Mouse (Mus musculus): ENCODE data around the gene Gm10762.
"Not testable (repeated sequence)": the region's sequence is repeated elsewhere in the genome, so short reads cannot be mapped to it uniquely, and the experiment has no call there.

Gm10762 gene

DNA sequence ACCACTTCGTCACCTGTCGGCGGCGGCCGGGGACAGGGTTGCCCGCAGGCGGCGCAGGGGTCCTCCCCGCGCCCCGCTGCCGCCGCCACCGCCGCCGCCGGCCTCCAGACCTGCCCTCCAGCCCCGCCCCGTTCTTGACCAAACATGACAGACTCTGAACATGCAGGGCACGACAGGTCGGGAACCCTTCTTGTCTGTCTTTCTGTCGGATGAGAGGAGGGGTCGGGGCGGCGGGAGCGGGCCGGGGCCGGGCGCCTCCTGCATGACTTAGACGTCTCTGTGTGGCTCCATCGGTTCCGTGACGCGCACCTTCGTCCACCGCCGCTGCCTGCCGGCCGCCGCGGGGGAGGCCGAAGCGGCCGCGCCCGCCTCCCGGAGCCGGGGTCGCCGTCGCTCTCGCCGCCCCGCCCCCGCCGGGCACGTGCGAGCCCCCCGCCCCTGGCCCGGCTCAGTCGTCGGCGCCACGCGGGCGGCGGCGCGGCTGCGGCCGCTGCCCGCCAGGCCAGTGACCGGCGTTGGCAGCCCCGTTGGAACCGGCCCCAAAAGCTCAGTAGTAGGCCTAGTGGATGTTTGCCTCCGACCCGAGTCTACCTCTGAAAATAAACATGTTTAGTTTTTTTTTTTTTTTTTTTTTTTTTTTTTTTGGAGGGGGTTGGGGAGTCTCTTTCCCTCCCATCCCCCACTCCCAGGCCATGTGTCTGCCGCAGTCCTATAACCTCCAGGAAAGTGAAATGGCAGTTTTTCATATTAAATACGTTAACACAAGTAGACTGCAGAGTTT lies at the start of gene Gm10762:
TSS of gene Gm10762 (minus strand) at position 65 of the 781 bp plus-strand sequence.
- peak; percentile 89 for DNase-seq

DNA sequence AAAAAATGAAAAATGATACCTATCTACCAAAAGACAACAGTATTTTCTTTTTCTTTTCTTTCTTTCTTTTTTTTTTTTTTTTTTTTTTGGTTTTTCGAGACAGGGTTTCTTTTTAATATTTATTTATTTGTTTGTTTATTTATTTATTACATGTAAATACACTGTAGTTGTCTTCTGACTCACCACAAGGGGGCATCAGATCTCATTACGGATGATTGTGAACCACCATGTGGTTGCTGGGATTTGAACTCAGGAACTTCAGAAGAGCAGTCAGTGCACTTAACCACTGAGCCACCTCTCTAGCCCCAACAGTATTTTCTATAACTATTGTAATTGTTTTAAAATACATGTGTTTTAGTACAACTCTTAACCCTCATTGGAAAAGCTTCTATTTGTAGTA lies 41.3 kb upstream of the Gm10762 start:
- not testable (repeated sequence) for DNase-seq

DNA sequence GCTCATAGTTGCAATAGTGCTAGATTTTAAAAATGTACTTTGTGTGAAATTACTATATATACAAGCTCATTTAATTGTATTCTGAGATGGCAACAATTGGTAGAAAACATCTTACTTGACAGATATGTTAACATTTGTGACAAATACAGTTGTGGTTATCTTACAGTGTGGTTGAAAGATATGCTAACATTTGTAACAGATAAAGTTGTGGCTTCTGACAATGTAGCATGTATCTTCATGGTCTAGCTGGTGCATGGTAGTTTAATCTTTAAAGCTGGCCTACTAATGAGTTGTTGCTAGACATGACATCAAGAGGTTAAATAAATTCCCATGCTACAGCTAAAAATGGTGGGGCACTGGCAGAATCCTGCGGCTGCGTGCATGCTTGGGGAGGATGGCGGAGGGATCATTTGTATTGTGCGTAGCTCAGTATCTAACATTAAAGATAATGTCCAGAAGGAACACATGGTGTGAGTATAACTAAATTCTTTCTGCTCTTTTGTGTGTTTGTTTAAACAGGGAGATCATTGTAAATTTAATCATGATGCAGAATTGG lies 38.7 kb upstream of the Gm10762 start:
- DNase-seq = no peak

DNA sequence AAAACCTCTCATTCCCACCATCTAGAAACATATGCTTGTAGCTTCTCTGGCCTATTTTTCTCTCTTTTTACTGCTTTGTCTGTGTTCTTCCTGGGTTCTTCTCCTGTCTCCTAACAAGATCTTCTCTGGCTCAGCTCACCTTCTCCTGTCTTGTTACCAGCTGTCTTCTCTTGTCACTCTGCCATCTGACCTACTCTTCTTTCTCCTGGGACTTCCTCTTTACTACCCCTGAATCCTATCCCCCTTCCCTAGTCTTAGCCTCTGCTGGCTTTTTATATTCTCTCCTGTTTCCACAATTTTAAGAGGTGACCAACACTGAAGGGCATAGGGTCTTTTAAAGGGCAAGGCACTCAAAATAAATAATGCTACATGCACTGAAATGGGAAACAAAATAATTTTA lies 37.3 kb upstream of the Gm10762 start:
- DNase-seq = no peak

DNA sequence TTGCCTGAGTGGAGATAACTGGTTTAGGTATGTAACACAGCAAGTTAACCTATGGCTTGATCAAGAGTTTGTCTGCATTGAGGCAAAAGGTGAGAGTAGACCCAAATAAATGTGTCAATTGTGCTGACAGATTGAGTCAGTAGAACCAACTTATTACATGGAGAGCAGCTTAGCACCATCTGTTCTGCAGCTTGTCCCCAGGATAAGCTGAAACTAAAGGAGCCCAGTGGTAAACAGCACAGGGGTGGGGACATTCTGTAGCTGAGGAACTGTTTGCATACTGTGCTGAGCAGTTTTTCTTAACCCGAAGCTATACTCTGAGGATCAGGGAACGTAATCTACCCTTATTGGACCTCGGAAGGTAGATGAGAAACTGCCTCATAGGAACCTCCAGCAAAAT lies 17.2 kb upstream of the Gm10762 start:
- DNase-seq = no peak

DNA sequence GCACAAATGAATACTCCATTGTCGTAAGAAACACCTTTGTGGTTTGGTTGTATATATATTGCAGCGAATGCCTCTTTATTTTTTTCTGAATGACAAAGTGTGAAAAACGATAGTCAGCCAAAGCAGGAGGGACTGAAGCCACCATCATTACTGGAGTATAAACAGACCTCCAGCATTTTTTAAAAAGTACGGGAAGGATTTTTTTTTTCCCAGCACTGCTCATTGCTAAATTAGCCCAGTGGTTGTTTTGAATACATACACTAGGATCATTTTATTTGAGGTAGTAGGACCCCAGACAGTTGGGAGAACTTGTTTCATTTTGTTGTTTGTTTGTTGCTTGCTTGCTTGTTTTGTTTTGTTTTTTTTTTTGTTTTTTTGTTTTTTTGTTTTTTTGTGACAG lies 8.0 kb upstream of the Gm10762 start:
- no peak for DNase-seq

DNA sequence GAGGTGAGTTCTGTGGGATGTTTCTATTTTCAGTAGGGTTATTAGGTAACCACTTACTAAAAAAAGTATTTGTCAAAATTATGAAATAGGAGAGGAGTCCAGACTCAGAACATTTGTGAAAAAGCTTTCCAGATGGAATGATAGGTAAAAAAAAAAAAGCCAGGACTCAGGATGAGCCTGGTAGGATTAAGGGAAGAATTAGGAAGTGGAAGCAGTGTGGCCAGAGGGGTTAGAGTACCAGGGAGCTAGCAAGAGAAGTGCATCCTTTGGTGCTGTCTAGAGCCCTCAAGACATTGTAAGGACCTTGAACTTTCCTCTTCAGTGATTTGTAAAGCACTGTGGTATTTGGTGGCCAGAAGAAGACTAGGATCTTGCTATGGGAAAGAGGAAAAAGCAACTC lies 4.8 kb upstream of the Gm10762 start:
- DNase-seq = no peak

DNA sequence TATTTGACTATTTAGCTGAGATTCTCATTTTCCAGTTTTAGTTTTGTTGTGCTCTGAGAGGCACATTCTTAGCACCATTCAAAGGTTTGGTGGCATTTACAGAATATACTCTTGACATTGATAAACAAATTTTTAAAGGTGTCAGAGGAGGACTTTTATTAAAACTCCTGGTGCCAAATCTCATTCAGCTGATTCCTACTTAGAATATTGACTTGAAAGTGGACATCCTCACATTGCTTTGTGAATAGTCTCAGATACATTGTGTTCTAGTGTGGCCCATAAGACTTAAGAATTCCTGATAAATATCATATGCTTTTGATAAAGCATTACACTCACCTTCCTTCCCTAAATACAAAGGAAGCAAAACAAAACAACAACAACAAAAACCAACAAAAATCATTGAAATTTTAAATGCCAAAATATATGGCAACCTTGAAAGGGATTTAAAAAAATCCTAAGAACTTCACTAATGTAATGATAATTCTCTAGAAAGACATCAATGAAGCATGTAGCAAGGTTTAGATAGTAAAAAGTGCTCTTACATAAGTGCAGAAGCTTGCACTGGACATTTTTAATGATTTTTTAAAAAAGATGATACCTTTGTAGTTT lies 1.1 kb upstream of the Gm10762 start:
- DNase-seq = no peak

DNA sequence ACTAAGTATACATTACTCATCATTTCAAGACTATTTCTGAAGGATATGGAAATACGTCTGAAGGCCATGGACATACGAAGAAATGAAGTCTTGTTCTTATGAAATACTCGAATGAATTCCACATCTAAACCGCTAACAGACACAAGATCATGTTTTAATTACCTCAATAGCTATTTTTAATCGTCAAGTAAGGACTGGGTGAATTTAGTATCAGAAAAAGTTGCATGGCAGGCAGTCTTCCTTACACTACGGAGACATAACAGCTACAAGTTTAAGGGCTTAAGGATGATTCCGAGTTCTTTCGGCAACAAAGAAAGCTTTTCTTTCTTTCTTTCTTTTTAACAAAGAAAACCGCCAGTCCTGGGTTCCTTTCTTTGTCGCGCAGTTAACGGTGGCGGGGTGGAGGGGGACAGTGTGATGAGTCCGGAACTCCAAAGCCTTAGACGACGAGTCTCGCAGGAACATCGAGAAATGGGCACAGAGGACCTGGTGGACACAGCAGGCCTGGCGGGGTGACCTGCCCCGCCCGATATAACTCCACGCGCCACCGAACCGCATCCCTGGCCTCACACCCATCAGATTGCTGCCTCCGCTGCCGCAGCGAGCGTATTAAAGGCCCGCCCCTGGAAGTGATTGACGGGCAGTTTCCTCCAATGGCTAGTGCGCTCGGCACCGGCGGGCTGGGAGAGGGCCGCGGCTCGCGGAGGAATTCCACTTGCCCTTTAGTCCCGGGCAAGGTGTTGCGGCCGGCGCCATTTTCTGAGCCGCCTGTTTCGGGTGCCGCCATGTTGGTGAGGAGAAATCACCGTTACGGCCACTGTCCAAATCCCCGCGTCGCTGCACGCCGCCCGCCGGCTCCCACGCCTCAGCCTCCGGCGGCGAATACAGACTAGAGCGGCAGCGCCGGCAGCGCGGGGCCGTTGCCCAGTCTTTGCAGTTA lies 614 bp downstream of the Gm10762 start, which contains the start of gene Zc3h6:
TSS of gene Zc3h6 (plus strand) at position 762 of the 940 bp plus-strand sequence.
- DNase-seq = peak; percentile 99

DNA sequence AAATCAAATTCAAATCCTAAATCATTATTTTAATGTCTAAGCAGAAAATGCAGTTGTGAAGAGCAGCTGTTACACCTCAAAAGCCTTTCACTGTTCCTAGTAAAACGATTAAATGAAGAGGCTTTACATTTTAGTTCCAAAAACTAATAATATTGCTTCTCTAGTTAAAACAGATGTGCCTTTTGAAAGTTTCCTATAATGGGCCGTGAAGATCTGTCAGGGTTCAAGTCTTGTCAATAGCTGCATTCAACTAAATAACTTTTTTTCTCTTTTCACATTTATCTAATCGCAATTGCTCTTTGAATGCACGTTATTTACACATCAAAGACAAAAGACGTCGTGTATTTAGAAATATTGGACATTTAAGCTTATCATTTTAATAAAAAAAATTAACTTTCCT lies 1.3 kb downstream of the Gm10762 start:
- DNase-seq = peak; percentile 16

DNA sequence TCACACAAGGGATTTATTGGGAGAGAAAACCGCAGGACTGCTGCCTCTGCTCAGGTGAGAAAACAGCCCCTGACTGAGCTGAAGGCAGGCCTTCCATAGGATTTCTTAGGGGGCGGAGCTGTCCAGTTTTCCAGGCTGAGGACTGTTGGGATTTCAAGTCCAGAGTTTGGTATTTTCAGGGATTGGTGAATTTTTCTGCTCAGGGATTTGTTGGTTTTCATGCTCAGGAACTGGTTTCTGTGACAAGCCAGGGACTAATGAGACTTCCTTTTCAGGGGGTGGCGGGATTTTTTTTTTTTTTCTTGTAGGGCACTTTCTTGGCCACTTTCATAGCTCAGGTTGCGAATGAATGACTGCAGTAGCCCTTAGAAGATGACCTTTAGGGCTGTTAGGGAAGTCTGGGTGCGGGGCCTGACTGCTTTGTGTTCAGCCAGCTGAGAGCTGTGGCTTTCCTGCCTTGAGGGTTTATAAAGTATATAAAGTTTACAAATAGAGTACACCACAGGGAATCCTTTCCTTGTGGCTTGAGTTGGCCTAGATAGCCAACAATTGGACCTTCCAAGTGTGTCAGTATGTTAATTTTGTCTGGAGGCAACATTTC lies 1.9 kb downstream of the Gm10762 start:
- peak; percentile 50 for DNase-seq

DNA sequence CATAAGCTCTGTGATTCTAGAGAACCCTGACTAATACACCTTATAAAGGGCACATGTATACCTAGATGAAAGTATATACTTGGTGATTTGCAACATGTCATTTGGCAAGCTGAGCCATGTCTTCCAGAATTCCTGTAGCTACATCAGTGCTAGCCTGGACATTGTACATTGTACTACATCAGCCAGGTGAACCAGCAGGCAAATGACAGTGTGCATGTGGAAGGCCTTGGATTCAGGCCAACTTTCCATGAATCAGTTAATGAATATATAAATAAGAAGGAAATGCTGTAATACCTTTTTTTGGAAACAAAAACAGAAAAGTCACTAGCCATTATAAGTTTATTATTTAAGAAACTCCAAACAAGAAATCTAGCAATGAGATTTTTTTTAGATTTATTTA lies 13.3 kb downstream of the Gm10762 start:
- DNase-seq = no peak

DNA sequence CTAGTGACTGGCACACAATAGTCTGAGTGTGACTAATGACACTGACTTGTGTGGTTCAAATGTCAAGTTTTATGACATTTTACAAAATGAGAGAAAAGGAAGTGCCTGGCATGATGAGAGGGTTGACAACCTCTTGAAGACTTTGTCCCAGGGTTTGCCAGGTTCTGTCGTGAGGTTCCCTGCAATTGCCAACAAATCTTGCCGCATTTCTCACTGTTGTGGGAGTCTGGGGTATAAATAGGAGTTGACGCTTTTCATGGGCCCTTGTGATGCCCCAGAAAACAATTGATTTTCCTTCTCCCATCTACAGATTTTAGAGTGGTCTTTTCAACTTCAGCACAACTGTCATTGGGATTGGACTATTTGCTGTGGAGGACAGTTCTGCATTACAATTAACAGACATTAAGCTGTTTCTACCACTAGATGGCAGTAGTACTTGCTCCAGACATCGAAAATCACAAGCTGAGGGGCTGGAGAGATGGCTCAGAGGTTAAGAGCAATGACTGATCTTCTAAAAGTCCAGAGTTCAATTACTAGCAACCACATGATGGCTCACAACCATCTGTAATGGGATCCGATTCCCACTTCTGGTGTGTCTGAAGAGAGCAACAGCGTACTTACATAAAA lies 19.4 kb downstream of the Gm10762 start:
- DNase-seq = peak; percentile 81

DNA sequence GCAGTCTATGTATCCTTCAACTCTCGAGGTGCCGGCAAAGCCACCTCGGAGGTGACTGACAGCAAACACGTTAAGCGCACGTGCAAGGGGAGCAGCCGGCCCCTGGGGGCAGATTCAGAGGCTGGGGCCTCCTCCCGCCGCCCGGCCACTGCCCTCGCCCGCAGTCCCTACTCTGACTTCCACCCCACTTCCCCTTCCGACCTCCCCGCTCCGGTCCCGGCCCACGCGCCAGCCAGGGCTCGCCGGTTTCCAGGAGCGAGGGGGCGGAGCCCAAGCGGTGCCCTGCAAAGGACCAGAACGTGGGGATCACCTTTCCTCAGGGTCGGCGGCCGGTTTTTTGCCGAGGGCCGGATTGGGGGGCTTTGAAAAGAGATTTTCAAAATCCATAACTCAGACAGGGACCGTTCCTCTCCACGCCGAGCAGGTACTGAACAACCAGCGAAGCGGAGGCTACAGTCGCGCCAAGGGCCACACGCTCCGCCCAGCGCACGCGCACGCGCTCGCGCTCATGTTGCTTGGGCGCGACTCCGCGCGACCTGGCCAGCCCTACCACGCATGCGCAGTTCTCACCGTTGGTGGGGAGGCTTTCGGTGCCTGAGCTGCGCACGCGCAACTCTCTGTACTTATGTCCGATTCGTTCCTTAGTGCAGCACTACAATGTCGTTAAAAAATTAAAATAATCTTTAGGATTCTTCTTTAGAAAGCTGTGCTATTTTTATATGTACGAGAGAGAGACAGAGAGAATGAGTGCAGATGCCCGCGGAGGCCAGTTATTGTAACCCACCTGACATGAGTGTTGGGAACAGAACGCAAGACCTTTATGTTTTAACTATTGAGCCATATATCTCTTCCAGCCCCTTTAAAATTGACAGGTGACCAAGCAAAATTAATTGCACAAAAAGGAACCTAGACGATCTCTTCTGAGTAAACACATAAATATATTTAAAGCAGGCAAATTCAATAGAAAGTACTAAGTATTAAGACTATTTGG lies 23.7 kb downstream of the Gm10762 start, which contains the start of gene Zc3h8:
TSS of gene Zc3h8 (minus strand) at position 540 of the 991 bp plus-strand sequence.
- peak; percentile 99 for DNase-seq

DNA sequence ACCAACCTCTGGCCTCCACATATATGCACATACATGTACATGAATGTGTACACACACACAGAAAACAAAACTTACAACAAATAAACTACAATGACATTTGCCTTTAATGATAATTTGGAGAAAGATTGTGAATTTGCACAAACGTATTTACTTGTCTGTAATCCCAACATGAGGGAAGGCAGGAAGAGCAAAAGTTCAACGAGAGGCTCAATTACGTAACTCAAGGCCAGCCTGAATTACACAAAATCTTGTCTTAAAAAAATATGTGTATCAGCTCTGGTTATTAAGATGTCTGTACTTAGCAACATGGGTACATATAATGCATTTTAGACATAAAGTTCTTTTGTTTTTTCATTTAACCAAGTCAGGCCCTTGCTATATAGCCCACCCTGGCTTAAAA lies 31.3 kb downstream of the Gm10762 start:
- no peak for DNase-seq

DNA sequence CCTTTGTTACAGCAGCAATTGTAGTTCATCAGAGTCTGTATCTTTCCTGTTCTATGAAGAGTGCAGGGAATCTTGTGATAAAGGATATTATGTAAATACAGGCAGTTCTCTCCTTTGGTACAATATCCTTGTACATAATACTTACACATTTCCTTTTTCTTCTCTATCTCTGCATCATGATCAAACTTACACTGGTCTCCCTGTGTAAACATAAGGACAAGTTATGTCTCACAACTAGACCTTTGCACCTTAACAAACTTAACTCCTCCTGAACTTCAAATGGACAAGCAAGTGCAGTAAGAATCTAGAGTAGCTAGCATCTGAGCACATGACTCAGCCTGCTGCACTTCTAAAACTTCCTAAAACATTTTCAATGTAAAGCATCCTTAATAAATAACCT lies 36.8 kb downstream of the Gm10762 start:
- DNase-seq = no peak

DNA sequence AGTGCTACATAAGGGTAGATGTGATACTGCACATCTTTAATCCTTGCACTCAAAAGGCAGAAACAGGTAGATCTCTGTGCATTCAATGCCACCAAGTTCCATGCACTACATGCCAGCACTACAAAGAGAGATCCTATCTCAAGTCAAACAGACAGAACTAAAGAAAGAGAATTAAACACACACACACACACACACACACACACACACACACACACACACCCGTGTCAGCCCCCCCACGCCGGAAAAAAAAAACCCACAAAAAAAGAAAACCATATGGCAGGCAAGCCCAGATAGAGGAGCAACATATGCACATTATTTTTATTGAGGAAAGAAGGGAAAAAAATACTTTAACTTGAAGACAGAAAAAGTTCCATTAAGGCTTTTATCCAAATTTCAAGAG lies 39.1 kb downstream of the Gm10762 start:
- DNase-seq = no peak

DNA sequence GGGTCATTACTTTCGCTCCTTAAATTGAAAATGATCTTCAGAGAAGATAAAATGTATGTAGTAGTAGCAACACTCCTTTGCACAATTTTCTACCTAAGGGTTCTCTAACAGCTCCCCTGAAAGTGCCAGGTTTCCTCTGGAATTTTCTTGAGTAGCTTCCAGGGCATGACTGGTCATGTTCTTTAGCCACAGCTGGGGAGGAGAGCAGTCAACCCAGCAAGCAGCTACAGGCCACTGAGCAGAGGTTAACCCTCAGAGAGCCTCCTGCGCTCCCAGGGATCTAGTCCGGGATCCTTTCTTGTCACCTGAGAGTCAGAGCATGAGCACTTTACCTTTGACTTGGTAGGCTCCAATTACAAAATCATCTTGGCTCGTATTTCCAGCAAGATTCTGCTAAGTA lies 42.7 kb downstream of the Gm10762 start:
- DNase-seq = no peak
